Mouse (Mus musculus) left cerebral cortex, postnatal 4 days (tissue): ENCODE measurements around the gene Def6. TPM values are rescaled to one million over a fixed set of nuclear protein-coding genes. Genes with fewer than 3 reads are reported as not detected.
"Not testable (repeated sequence)": the region's sequence is repeated elsewhere in the genome, so short reads cannot be mapped to it uniquely, and the experiment has no call there.

Experiments used
- DNase-seq: peaks from one replicate; pipeline ENCODE4 v3.0.0-alpha.2; 2022
- intact Hi-C: fragments of 180-260 bp; cut with DNase I; formaldehyde crosslinking; loops from one replicate; pipeline ENCODE4 v1.15.1; 2025
- total RNA-seq, 2 experiments: library from RNA; stranded (reverse); gene quantifications; 2 replicates each; pipeline ENCODE4 v1.2.3; 2021

Gene Def6
- total RNA-seq, 2 experiments from 2014 or later: 7.2 to 9.1 TPM

- intact Hi-C loops: no loop called here
- DNase-seq: no peak
Measured at GRCm38 (mm10) chr17:28205443-28205842, 2.1 kb upstream of the Def6 start.

- DNase-seq: no peak
- intact Hi-C loops: no loop called here
Measured at GRCm38 (mm10) chr17:28207092-28207491, 486 bp upstream of the Def6 start.

DNA sequence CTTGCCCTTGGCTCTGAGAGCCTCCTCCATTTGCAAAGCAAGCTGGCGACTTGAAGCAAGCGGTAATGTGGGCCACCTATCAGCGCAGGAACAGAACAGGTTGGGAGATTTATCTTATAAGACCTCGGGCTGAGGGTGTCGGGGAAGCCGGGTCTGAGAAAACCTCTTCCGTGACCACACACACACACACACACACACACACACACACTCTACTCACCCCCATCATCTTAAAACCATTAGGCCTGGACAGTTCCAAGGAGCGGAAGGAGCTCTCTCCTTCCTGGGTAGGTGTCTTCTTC lies 685 bp downstream of the Def6 start:
- intact Hi-C loops: no loop called here
- DNase-seq: no peak

GRCm38 (mm10) chr17:28209457-28210110 lies 2.0 kb downstream of the Def6 start:
- DNase-seq: no peak
- intact Hi-C loops: no loop called here

DNA sequence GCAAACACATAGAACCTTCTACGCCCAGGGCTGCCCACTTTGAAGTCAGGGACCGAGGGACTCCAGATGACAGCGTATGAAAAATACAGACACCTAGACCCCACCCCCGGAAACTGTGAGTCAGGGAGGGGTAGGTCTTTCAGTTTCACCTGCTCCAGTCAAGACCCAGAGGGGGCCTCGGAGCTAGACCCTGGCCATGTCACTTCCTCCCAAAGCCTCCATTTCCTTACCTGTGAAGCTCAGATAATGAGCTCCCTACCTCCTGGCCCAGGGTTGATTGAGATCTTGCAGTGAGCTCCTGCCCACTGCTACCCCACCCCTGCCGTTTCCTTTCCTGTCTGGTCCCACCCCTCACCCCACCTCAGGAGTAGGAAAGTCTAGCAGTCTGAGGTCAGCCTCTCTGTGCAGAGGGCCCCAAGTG lies 4.4 kb downstream of the Def6 start:
- intact Hi-C loops: no loop called here
- DNase-seq: no peak

- intact Hi-C loops: no loop called here
- DNase-seq: no peak
Measured at GRCm38 (mm10) chr17:28212391-28212790, 4.8 kb downstream of the Def6 start.

DNA sequence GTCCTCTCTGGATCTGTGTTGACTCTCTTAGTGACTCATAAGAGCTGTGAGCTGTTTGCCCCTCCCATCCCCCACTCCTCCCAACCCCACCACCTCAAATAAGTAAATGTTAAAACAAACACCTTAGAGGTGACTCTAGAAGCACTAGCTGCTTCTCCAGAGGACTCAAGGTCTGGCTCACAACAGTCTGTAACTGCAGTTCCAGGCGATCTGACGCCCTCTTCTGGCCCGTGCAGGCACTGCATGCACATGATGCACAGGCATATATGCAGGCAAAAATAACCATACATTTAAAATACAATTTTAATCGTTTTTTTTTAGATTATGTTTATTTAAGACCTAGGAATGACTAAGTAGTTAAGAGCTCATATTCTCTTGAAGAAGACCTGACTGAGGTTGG lies 5.7 kb downstream of the Def6 start:
- intact Hi-C loops: no loop called here
- DNase-seq: no peak

DNA sequence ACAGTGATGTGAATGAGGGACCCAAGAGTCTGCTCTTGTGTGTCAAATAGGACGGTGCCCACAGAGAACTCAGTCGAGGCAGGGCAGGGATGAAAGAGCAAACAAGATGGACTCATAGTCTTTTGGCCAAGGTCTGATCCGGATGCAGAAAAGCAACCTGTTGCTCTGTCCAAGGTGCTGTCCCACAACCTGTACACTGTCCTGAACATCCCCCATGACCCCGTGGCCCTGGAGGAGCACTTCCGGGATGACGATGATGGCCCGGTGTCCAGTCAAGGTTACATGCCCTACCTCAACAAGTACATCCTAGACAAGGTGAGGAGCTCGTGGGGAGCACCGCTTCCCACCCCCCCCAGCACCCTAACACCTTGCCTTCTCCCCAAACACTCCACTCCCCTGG lies 9.2 kb downstream of the Def6 start:
- intact Hi-C loops: no loop called here
- DNase-seq: no peak

- no peak for DNase-seq
Measured at GRCm38 (mm10) chr17:28217721-28218649, 10.4 kb downstream of the Def6 start.

DNA sequence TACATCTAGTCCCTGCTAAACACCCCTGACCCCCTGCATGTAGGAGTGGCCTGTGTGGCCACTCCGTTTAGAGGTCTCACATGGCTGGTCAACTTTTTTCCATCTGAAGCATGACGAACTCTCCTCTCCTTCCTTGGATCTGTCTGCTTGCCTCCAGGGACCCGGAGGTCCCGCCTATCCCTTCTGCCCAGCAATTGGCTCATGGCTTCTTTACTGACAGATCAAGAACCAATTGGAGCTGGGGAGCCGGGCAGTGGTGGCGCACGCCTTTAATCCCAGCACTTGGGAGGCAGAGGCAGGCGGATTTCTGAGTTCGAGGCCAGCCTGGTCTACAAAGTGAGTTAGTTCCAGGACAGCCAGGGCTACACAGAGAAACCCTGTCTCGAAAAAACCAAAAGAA lies 14.9 kb downstream of the Def6 start:
- DNase-seq, intact Hi-C loops: not testable (repeated sequence)

More at GRCm38 (mm10) chr17:28217721-28218649, 10.4 kb downstream of the Def6 start:
- intact Hi-C loops: no loop called here

GRCm38 (mm10) chr17:28223561-28224391 lies 16.2 kb downstream of the Def6 start:
- intact Hi-C loops: no loop called here
- peak; percentile 95 for DNase-seq

- intact Hi-C loops: loop anchor here (5.0 kb wide), 1 partner anchor 83 kb away; no protein-coding TSS in a partner anchor
- DNase-seq: no peak
Measured at GRCm38 (mm10) chr17:28224615-28225014, 17.0 kb downstream of the Def6 start.

GRCm38 (mm10) chr17:28226014-28226413 lies 18.4 kb downstream of the Def6 start:
- intact Hi-C loops: loop anchor here (5.0 kb wide), 1 partner anchor 81 kb away; no protein-coding TSS in a partner anchor
- DNase-seq: peak; percentile 94

DNA sequence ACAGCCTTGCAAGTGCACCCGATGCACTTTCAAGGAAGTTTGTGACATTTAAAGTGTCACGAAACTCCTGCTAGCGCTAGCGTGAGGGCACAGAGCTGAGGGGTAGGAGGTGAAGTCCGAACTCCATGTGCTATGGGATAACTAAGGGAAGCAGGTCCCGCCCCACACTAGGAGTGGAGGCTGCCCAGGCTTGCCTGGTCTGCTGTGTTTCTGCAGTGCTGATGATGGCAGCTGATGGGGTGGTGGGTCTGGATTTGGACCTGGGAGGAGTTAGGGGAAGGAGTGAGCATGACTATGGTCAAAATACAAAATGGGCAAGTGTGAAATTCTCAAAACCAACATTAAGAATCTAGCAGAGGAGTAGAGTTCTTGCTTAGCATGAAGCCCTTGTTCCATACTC lies 22.9 kb downstream of the Def6 start:
- intact Hi-C loops: loop anchor here (10.0 kb wide), 1 partner anchor 294 kb away; no protein-coding TSS in a partner anchor
- DNase-seq: no peak

DNA sequence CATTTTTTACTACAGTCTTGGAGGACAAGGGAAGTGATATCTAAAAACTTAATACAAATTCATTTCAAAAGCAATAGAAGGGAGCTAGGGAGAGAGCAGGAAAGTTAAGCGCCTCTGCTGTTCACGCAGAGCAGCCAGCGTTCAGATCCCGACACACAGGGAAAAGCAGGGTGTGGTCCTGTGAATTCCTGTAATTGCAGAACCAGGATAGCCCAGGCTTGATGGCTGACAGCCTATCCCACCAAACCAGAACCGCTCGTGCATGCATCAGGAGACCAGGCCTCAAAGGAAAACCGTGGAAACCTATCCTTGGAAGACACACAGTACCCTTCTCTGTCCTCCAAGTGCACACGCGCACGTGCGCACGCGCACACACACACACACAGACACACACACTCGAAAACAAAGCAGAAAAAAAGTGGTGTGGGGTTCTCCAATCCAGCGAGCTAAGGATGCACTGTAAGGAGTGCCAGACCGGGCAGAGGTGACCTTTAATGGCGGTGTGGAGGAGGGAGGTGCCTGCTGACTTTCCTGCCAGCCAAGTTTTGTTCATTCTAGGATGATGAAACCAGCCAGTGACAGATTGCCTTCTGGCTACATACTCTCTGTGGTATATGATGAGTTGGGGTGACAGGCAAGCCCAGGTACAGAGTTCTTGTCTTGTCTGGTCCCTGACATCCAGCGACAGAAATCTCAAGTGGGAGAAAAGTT lies 23.6 kb downstream of the Def6 start:
- intact Hi-C loops: loop anchor here (10.0 kb wide), 1 partner anchor 294 kb away; no protein-coding TSS in a partner anchor
- no peak for DNase-seq

DNA sequence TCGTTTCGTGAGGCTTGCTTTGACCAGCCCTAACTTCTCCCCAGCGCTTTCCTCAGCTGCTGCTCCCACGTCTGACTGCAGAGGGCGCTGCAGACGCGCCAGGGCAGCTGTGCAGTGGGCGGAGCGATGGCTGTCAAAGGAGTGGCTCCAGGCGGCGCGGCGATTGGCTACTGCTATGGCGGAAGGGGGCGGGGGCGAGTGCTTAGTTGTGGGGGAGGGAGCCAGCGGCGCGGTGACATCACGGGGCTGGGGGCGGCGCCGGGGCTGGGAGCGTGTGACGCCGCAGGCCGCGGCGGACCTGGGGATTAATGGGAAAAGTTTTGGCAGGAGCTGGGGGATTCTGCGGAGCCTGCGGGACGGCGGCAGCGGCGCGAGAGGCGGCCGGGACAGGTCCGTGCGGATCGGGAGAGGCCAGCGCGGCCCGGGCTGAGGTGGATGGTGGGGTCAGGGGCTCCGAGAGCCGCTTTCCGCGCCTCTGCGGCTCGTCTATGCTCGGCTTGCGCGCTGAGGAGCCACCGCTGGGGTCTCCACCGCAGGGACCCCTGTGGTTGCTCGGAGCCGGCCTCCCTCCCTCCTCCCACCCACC lies 25.0 kb downstream of the Def6 start, which contains the start of gene Ppard:
Gene Ppard, plus strand, starts transcription at position 226 of the 586 bp plus-strand sequence.
- peak; percentile 100 for DNase-seq
- intact Hi-C loops: loop anchor here (10.0 kb wide), 1 partner anchor 292 kb away; no protein-coding TSS in a partner anchor

GRCm38 (mm10) chr17:28233091-28233731 lies 25.6 kb downstream of the Def6 start:
- peak; percentile 35 for DNase-seq
- intact Hi-C loops: loop anchor here (10.0 kb wide), 1 partner anchor 292 kb away; no protein-coding TSS in a partner anchor

GRCm38 (mm10) chr17:28234641-28235040 lies 27.1 kb downstream of the Def6 start:
- intact Hi-C loops: loop anchor here (10.0 kb wide), 1 partner anchor 290 kb away; no protein-coding TSS in a partner anchor
- no peak for DNase-seq
